Mouse (Mus musculus): Measurements from ENCODE around the gene Arl6. TPM values are rescaled to one million over a fixed set of nuclear protein-coding genes. Genes with fewer than 3 reads are reported as not detected.

Gene Arl6
- 1 to 10 TPM; 4.8 to 5.5 TPM for polyA plus RNA-seq (2017; shearing (Covaris generic))

DNA sequence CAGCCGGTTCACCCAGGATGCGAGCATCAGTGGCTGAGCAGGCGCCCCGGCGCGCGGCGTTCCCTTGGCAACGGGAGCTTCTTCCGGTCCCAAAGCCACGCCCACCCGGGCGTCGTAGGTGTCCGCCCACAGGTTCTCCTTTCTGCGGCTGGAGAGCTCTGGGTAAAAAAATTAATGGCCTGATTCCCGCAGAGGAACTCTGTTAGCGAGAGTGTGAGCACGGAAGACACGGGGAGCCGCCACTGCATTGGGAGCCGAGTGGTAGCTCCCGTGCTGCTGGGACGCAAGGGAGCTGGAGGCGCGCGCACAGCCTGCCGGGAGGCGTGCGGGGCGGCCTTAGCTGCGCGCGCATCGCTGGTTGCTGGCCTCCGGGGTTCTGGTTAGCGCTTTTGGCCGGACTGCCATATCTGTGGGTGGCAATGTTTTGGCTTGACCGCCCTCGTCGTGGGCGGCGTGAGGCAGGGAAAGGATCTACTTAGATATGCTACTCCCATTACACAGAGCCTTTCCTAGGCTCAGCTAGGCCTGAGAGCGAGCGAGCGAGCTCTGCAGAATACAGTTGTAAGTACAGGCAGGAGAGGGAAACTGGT lies at the start of gene Arl6:
Gene Arl6, minus strand, starts transcription at position 290 of the 590 bp plus-strand sequence.
- ATAC-seq: peak; percentile 95

DNA sequence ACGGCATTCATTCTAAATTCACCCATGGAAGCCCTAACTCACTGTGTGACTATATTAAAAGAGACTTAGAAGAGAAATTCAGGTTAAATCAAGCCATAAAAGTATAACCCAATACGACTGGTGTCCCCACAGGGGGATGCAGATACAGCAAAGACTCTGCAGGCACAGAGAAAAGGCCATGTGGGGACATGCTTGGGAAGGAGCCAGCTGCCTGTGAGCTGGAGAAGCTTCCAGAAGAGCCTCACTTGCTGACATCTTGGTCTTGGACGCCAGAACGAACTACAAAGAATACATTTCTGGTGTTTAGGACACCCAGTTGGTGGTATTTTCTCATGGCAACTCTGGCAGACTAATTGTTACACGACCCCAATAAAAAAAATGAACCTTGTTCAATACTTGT lies 45.9 kb upstream of the Arl6 start:
- no peak for ATAC-seq

DNA sequence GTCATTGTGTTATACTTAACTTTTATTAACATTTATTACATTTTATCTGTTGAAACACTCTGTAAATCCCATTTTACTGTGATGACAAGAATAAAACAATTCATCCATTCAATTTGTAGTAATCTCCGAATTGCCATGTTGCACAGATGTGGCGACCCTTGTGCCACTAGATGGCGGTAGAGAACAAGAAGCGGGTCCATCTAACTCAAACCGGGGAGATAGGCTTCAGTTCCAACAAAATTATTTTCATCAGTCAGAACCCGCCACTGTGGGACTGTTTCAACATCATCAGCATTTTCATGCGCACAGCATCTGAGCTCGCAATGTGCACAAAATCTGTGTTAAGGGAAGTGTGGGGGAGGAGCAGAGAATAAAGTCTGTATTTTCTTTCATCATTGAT lies 44.2 kb upstream of the Arl6 start:
- peak; percentile 74 for ATAC-seq

DNA sequence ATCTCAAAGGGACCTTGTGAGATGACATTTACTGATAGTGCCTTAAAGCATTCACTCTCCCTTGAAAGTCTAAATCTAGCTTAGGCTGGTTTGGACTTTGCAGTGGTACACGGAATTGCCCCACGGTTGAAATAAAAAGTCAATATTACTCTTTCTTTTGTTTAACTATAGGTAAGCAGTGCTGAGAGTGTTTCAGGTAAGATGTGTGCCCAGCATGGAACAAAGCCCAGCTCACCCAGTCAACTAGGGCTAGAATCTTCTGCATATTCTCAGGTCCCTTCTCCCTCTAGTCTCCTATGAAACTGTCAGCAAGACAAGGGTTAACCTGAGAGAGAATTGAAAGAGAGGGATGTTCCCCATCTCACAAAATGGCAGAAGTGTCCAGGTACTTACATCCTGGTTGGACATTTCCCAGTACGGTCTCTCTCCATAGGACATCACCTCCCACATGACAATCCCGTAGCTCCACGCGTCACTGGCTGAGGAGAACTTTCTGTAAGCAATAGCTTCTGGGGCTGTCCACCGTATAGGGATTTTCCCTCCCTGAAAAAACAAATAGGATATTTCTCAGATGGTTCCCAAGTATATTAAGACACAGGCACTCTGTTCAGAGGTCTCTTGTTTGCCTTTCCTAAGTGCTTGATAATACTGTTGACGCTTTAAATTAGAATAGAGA lies 43.2 kb upstream of the Arl6 start:
- ATAC-seq: no peak

DNA sequence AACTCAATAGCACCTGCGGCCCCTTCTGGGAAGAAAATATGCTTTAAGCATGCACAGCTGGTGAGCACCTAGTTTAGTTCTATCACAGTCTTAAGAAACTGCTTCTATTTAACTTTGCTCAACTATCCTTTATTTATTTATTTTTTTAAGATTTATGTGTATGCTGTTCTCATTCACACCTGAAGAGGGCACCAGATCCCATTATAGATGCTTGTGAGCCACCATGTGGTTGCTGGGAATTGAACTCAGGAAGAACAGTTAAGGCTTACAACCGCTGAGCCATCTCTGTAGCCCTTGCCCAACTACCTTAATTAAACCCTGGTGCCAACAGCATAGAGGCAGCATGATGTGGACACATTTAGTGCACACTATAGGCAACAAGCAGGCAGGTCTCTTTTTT lies 27.7 kb upstream of the Arl6 start:
- ATAC-seq: no peak

DNA sequence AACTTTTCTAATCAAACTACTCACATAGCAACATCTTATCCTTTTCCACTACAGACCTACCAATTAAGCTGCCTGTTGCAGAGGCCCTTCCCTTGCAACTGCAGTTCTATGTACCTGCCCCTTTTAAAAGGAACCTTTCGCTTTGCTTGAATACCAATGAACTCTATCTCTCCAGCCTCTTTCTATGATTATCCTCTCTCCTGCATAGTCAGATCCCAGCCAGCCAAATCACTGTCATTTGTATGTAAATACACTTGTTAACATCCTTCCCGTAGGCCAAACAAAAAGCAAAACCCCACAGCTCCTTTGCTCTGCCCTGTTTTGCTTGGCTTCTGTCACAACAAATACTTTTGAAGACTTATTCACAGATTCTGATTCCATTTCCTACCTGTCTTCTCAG lies 4.6 kb upstream of the Arl6 start:
- ATAC-seq: no peak

DNA sequence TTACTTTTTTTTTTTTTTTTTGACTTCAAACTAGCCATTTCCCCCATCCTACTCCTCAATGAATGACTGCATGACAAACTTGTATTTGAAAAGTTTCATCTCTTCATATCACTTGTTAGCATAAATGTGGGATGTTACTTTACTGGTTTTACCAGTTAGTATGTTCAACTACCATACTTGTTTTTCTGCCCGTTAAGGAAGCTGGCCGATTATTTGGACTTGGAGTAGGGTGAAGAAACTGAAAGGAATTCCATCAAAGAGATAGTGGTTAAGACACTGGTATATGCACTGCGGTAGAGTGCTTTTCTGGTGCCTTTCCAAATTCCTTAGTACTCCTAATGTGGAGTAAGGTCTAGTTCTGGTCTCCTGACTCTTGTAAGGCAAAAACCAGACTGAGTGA lies 794 bp upstream of the Arl6 start:
- no peak for ATAC-seq

DNA sequence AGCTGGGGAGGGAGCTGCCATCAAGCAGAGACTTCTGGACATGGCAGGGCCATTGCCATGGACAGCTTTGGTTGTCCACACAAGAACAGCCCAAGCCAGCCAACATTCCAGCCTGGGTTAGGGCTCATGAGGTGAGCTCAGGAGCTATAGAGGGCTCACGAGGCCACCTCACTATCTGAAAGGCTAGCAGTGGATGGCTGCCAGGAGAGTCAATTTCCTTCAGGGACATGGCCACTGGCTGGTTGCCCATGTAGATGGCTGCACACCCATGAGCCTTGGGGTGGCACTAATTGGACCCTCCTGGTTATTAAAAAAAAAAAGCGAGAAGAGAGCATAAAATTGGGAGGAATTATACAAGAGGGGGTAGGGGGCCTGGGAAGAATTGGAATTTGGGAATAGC lies 4.6 kb downstream of the Arl6 start:
- ATAC-seq: no peak

DNA sequence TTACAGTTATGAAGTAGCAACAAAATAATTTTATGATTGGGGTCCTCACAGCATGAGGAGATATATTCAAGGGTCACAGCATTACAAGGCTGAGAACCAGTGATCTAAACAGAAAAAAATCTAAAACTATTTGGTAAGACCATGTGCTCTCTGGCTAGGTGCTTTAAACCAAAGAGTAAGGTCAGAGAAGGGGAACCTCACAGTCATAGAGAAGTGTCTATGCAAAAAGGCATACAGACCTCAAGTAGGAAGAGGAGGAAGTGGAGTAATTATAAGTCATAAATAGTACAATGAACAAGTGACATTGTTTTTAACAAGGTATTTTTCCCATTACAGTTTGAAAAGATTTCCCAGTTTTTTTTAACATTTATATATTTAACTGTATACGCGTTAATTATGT lies 17.6 kb downstream of the Arl6 start:
- no peak for ATAC-seq

DNA sequence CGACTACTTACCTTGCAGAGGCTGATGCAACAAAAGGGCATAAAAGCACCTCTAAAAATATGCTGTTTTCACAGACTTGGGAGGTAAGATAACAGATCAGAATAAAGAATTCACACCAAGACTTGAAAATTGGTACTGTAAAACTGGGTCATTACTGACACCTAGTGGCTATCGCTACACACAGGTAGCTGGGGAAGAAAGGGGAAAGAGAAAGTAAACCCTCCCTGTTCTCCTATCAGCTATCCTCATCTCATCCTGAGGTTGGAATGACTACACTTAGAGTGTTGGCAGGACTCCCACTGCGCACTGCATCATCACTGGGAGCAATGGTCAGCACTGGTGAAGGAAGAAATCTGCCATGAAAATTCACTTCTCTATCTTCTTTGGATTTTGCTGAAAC lies 22.0 kb downstream of the Arl6 start:
- ATAC-seq: peak; percentile 94

DNA sequence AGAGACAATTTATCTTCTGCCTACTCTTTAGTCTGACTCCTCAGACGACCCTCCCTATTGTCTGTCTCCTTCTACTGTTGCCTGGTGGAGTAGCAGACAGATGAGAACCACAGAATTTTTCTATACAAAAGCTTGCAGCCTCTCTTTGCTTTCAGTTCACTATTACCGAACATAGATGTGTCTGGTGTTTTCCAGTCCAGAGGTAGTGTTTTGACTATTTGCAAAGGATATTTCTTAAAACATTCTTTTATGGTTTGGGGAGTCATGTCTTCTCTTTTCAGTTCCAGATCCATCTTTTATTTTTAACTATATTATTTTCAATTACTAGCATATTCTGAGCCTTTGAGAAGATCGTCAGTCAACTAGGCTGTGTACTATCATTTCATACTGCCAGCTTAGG lies 23.5 kb downstream of the Arl6 start:
- no peak for ATAC-seq

DNA sequence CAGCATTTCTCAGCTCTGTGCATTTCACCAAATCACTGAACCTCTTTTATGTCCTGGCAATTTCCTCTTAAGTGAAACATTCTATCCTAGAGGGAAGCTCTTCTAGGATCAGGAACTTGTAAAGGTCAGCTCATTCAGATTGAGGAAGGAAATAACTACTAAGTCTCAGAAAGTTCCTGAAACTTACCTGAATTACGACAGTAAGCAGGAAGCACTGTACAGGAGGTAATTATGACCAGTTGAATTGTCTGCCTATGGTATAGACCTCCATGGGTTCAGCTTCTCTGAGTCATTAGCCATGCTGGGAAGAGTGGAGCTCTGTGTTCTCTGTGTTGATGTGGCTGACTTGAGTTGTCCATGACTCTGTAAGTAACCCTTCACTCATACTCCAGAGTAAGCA lies 28.4 kb downstream of the Arl6 start:
- no peak for ATAC-seq

DNA sequence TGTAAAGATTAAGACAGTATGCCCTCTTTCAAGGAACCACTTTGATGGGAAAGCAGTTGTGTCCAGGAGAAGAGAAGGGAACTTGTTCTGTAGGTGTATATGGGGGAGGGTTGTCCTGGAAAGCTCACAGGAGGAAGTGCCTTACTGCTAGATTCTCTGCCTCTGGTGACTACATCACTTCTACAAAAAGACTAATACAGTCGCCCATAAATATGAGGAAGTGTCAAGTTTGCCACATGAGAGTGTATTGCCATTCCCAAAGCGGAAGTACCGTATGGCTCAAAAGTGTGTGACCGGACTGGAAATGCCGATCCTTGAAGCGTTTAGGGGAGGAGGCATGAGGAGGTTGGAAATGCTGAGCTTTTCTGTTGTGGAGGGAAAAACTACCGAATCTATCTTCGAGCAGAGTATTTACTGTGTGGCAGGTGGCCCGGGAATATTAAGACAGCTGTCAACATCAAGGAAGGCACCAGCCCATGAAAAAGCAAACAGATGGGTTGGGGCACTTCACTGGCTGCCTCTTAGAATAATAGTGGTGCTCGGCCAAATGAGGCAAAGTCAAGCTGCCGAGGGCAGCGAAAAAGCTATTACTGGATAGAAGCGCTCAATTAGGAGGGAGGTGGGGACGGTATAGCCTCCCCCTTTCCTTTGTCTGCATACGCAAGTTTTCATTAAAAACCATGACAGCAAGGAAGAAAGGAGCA lies 35.0 kb downstream of the Arl6 start:
- no peak for ATAC-seq

DNA sequence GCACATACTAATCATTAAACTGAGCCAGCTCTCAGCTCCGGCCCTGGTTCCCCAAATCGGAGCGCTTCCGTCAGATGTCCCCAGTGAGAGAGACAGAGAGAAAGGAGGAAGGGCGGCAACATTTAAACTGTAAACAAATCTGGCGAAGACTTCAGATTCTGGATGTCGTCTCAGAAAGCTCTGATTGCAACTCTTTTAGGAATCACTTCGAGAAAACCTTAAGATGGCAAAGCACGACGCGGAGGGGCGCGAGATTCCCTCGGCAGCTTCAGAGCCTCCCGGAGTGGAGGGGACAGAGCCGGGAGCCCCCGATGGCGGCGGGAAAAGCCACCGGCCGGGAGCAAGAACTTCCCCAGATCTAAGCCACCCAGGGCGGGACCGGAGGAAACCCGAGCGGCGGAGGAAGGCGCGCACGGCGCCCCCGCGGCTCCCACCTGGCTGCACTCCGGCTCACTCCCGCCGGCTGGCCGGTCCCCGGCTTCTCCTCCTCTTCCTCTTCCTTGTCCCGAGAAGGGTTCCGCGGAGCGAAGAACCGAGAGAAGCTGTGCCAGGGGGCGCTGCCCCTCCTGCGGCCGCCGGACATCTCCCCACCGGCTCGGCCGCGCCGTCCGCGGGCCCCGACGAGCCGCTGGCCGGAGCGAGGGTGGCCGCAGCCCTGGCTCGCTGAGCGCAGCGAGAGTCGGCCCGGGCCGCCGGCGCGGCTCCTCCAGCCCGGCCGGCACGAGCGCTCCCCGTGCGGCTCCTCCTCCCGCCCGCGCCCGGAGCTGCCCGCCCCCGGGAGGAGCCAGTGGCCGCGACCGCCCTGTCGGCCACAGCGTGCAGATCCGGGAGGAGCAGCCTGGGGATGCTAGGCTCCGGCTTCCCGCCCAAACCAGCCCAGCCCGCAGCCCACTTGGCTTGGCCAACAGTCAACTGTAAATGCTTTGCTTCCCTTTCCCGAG lies 38.6 kb downstream of the Arl6 start, which contains the start of gene Crybg3:
Gene Crybg3, minus strand, starts transcription at position 669 of the 941 bp plus-strand sequence.
- ATAC-seq: peak; percentile 60

DNA sequence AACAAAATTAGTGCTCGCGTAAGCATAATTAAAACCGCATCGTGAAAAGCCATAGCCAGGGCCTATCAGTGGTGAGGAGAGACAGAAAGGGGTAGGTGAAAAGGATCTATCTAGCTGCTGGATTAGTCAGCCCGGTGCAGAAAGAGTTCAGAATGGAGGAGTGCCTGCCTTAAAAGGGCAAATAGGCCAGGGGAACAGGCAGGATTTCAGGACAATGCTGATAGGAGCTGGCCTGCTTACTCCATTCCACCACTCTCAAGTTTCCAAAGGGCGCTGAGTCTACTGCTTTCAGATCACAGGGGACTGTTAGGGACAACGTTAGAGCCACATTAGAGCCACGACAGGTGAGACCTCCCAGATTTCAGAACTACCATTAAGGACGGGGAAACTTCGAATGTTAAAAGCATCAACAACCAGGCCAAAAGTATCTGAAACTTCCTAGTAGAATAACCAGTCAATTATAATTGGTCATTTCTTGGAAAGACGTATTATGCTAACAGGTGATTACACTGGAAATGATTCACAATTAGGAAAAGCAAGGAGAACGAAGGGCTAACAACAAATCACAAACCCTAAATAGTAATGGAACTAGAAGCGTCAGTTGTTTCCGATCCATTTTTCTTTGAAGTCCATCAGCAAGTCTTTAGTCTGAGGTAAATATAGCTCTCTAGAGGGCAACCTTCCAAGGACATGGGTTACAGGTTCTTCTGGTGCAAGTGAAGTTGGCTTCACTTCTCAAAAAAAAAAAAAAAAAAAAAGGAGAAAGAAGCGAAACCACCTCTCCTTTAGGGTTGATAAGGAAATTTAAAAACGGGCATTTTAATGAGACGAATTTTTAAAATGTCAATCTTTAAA lies 39.6 kb downstream of the Arl6 start:
- ATAC-seq: no peak

DNA sequence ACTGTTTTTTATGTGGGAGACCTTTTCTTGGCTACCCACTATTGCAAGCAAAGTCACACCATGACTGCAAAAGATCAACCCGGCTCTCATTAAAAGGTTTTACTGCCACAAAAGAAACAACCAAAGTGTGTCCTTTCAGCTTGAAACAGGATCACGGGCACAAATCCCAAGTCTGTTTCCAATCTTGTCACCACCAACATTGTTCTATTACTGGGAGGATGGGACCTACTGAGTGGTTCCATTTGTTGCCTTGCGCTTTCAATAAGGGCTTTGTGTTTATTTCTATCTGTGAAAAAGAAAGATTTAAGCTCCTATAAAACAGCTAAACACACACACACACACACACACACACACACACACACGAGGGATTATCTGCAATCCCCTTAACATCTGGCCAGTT lies 40.2 kb downstream of the Arl6 start:
- no peak for ATAC-seq

DNA sequence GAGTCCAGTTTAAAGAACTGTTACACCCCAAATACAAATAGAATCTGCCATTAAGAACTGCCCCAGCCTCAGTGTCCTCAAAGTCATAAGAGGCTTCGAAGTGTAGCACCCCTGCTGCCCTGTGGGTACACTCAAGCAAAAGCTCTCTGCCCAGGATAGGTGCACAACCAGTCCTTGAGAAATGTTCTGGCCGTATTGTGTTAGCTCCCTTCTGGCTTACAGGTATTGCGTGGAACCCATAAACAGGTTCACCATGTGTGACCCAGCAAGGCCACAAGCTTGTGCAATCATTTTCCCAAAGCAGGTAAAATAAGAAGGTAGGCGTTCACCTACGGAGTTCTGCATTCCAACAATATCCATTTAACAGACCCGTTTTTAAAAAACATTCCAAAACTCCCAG lies 41.9 kb downstream of the Arl6 start:
- ATAC-seq: no peak

DNA sequence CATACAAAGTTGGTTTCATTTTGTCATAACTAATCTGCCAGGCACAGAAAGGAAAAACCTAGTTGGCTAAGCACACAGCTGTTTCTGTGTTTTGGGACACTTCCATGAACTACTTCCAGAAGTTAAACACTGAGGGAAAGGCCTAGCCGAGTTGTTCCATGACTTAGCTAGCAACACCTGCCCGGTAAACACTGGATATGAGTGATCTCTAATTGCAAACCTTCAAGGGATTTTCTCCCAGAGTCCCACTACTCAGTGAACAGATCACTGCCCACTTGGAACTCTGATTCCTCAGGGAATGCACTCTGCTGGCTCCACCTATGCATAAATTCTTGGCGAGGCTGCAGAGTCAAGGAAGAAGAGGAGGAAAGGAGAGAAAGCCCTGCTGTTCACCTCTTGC lies 44.5 kb downstream of the Arl6 start:
- ATAC-seq: no peak

DNA sequence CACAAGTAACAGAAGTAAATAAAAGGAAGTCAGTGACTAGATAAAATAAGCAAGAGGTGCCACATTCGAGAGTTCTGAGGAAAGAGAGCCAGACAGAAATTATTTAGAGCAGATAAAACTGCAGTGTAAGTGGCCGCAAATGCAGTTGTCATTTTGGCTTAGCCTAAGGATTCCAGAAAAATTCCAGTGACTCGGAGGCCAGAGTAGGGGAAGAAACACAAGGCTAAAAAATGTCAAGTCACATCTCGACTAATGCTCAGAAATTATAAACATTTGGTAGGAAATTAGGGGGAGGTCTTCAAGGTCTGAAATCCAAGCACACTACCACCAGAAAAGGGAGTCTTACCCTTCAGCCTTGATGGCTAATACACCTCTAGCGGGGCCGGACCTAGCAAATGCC lies 48.4 kb downstream of the Arl6 start:
- no peak for ATAC-seq

DNA sequence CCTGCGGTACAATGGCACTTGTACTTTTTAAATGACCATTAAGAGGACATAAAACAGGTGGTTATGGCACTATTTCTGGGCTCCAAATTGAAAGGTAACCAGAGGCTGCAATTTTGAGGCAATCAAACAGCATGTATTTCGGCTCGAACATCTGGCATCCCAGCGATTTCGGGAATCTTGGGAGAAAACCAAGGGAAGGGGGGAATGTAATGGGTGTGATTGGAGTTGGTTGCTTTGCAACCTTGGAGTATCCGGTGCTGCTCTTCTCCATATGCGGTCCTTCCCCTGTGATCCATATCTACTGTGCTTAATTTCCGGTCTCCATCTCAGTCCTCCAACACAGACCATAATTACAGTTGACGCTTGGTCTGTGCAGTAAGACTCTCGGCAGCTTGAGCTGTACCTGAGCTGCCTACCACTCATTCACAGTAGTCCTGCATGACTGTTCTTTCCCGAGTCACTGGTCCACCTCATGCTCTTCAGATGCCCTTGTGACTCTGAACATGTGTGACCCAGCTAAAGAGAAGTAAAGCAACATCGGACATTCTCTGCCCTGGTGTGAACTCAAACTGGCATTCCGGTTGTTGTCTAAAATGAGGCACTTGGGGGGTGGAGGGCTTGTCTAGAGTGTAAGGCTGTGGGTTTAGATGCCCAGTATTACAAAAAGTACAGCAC lies 50.7 kb downstream of the Arl6 start:
- ATAC-seq: no peak

DNA sequence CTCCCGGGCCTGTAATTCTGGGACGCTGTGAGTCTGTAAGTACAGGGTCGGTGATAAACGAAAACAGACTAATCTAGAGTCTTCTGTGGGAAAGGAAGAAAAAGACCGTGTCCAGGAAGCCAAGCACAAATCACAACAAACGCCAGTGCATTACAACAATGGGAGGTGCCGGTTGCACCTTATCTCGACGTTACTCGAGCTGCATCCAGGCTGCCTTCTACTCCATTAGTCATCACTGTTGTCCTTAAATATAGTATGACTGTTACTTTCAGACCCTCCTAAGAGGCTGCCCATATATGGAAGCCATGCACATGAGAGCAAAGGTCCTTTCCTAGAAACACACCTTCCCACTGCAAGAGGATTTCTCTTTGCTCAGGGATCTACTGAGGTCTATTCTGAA lies 51.4 kb downstream of the Arl6 start:
- no peak for ATAC-seq
